Mouse (Mus musculus) lung, embryonic 15.5 days (tissue): ENCODE measurements around the gene Serinc2. TPM values are rescaled to one million over a fixed set of nuclear protein-coding genes. Genes with fewer than 3 reads are reported as not detected.

Source experiments
- ATAC-seq: fragments of 200-750 bp; cut with Nextera tagmentation; 2 replicates; pipeline ENCODE4 v1.8.0; 2017; ENCODE audit warnings: moderate number of reproducible peaks, borderline replicate concordance; ENCODE audit not compliant: low FRiP score, low TSS enrichment; ENCODE audit errors: extremely low read depth
- H3K27ac ChIP-seq: fragments of 300-500 bp; sonication (generic); 2 replicates; pipeline ENCODE4 v1.5.1; 2015; ENCODE audit warnings: moderate library complexity, mild to moderate bottlenecking, inconsistent platforms
- H3K27me3 ChIP-seq: fragments of 300-500 bp; sonication (generic); 2 replicates; pipeline ENCODE4 v1.6.1; 2015; ENCODE audit warnings: inconsistent platforms
- H3K36me3 ChIP-seq: fragments of 300-500 bp; sonication (generic); 2 replicates; pipeline ENCODE4 v1.6.1; 2015; ENCODE audit warnings: inconsistent platforms
- H3K4me1 ChIP-seq: fragments of 300-500 bp; sonication (generic); 2 replicates; pipeline ENCODE4 v1.6.1; 2015; ENCODE audit warnings: inconsistent platforms
- H3K4me2 ChIP-seq: fragments of 300-500 bp; sonication (generic); 2 replicates; pipeline ENCODE4 v1.6.1; 2015; ENCODE audit warnings: inconsistent platforms, mild to moderate bottlenecking, moderate library complexity
- H3K4me3 ChIP-seq: fragments of 300-500 bp; sonication (generic); 2 replicates; pipeline ENCODE4 v1.5.1; 2015; ENCODE audit warnings: mild to moderate bottlenecking, inconsistent platforms
- H3K9ac ChIP-seq: fragments of 300-500 bp; sonication (generic); 2 replicates; pipeline ENCODE4 v1.6.1; 2015; ENCODE audit warnings: inconsistent platforms
- H3K9me3 ChIP-seq: fragments of 300-500 bp; sonication (generic); 2 replicates; pipeline ENCODE4 v1.6.1; 2016; ENCODE audit warnings: inconsistent platforms
- WGBS: fragments of 180-500 bp; shearing (Covaris S2); methylation state at CpG from one replicate; pipeline ENCODE4 v1.1.7; 2015; 5-methylcytosine and 5-hydroxymethylcytosine counted together
- polyA plus RNA-seq: library from polyadenylated mRNA; unstranded; fragments of >200 nt; fragmentation: Nextera tagmentation; extraction: Ambion mirVana; gene quantifications from 2 replicates; pipeline ENCODE4 v1.2.1, GENCODE M21; 2015

Serinc2 gene
- polyA plus RNA-seq = 19.0 and 20.0 TPM in 2 replicates

GRCm38 (mm10) chr4:130279105-130279504 lies at the start of gene Serinc2:
Gene Serinc2, minus strand, starts transcription at chr4:130279205.
- Histone ChIP-seq H3K4me1 (peaks cover 14% of the 10 kb centered on the region), H3K27ac (no peak within 1 kb of the TSS), H3K4me3 (no peak within 1 kb of the TSS), H3K36me3 (no peaks in the 10 kb centered on the region), H3K9ac (no peak within 1 kb of the TSS), H3K9me3 (no peaks in the 10 kb centered on the region), H3K27me3 (peaks cover 37% of the 10 kb centered on the region), H3K4me2 (no peak within 1 kb of the TSS)
- no peak for ATAC-seq
- WGBS = 55% methylated on average over 2 of the region's 2 CpGs

GRCm38 (mm10) chr4:130327366-130327765 lies 48.4 kb upstream of the Serinc2 start:
- Histone ChIP-seq H3K4me3 (no peak overlapping the region), H3K9ac (no peak overlapping the region), H3K27ac (no peak overlapping the region), H3K9me3 (no peaks in the 10 kb centered on the region), H3K4me1 (no peaks in the 10 kb centered on the region), H3K27me3 (no peaks in the 10 kb centered on the region), H3K4me2 (no peak overlapping the region), H3K36me3 (peaks cover 37% of the 10 kb centered on the region)
- 82% methylated on average over 9 of the region's 9 CpGs for WGBS
- ATAC-seq = no peak

- peaks cover 49% of the 10 kb centered on the region for H3K36me3 ChIP-seq
- WGBS = 88% methylated on average over 2 of the region's 2 CpGs
Measured at GRCm38 (mm10) chr4:130325446-130325845, 46.4 kb upstream of the Serinc2 start.

GRCm38 (mm10) chr4:130323607-130324006 lies 44.6 kb upstream of the Serinc2 start:
- Histone ChIP-seq H3K9me3 (no peaks in the 10 kb centered on the region), H3K4me3 (no peak overlapping the region), H3K36me3 (peaks cover 57% of the 10 kb centered on the region), H3K27me3 (no peaks in the 10 kb centered on the region), H3K9ac (no peak overlapping the region), H3K4me2 (no peak overlapping the region), H3K4me1 (no peaks in the 10 kb centered on the region), H3K27ac (no peak overlapping the region)
- WGBS = 44% methylated on average over 5 of the region's 5 CpGs
- ATAC-seq = no peak

More at GRCm38 (mm10) chr4:130325446-130325845, 46.4 kb upstream of the Serinc2 start:
- Histone ChIP-seq H3K27me3 (no peaks in the 10 kb centered on the region), H3K9ac (no peak overlapping the region), H3K27ac (no peak overlapping the region), H3K9me3 (no peaks in the 10 kb centered on the region), H3K4me3 (no peak overlapping the region), H3K4me1 (no peaks in the 10 kb centered on the region), H3K4me2 (no peak overlapping the region)
- ATAC-seq = no peak

- no peaks in the 10 kb centered on the region for H3K4me1 ChIP-seq
- H3K9ac ChIP-seq = no peak overlapping the region
- no peak overlapping the region for H3K4me2 ChIP-seq
- H3K27ac ChIP-seq = no peak overlapping the region
- H3K4me3 ChIP-seq = no peak overlapping the region
- no peaks in the 10 kb centered on the region for H3K9me3 ChIP-seq
- ATAC-seq = no peak
- H3K27me3 ChIP-seq = no peaks in the 10 kb centered on the region
- peaks cover 57% of the 10 kb centered on the region for H3K36me3 ChIP-seq
- WGBS = 48% methylated on average over 1 of the region's 1 CpGs
Measured at GRCm38 (mm10) chr4:130323165-130323564, 44.2 kb upstream of the Serinc2 start.

GRCm38 (mm10) chr4:130322567-130322966 lies 43.6 kb upstream of the Serinc2 start:
- Histone ChIP-seq H3K4me3 (no peak overlapping the region), H3K9ac (no peak overlapping the region), H3K4me2 (no peak overlapping the region), H3K27ac (no peak overlapping the region), H3K36me3 (peaks cover 57% of the 10 kb centered on the region), H3K27me3 (no peaks in the 10 kb centered on the region), H3K4me1 (no peaks in the 10 kb centered on the region), H3K9me3 (no peaks in the 10 kb centered on the region)
- 70% methylated on average over 7 of the region's 7 CpGs for WGBS
- ATAC-seq = no peak

- H3K36me3 ChIP-seq = peaks cover 51% of the 10 kb centered on the region
- no peak for ATAC-seq
- H3K4me3 ChIP-seq = no peak overlapping the region
- H3K27ac ChIP-seq = no peak overlapping the region
- no peaks in the 10 kb centered on the region for H3K4me1 ChIP-seq
- no peak overlapping the region for H3K9ac ChIP-seq
- H3K9me3 ChIP-seq = no peaks in the 10 kb centered on the region
- no peak overlapping the region for H3K4me2 ChIP-seq
- H3K27me3 ChIP-seq = no peaks in the 10 kb centered on the region
- 84% methylated on average over 7 of the region's 7 CpGs for WGBS
Measured at GRCm38 (mm10) chr4:130321640-130322039, 42.6 kb upstream of the Serinc2 start.

- ATAC-seq = no peak
- H3K4me3 ChIP-seq = no peak overlapping the region
- H3K9me3 ChIP-seq = no peaks in the 10 kb centered on the region
- no peak overlapping the region for H3K27ac ChIP-seq
- peaks cover 13% of the 10 kb centered on the region for H3K4me1 ChIP-seq
- no peak overlapping the region for H3K9ac ChIP-seq
- peaks cover 42% of the 10 kb centered on the region for H3K36me3 ChIP-seq
- H3K27me3 ChIP-seq = no peaks in the 10 kb centered on the region
- WGBS = 81% methylated on average over 7 of the region's 7 CpGs
- no peak overlapping the region for H3K4me2 ChIP-seq
Measured at GRCm38 (mm10) chr4:130319564-130319963, 40.6 kb upstream of the Serinc2 start.

GRCm38 (mm10) chr4:130318122-130318521 lies 39.1 kb upstream of the Serinc2 start:
- Histone ChIP-seq H3K9ac (no peak overlapping the region), H3K27ac (no peak overlapping the region), H3K27me3 (no peaks in the 10 kb centered on the region), H3K4me3 (no peak overlapping the region), H3K9me3 (no peaks in the 10 kb centered on the region), H3K4me1 (peaks cover 13% of the 10 kb centered on the region), H3K4me2 (no peak overlapping the region), H3K36me3 (peaks cover 31% of the 10 kb centered on the region)
- 64% methylated on average over 3 of the region's 3 CpGs for WGBS
- no peak for ATAC-seq

- no peak overlapping the region; the same call in 1 of the 2 replicates for H3K27ac ChIP-seq
- no peak overlapping the region for H3K4me2 ChIP-seq
- peaks cover 25% of the 10 kb centered on the region for H3K36me3 ChIP-seq
- H3K4me3 ChIP-seq = no peak overlapping the region
- WGBS = 74% methylated on average over 10 of the region's 10 CpGs
- no peak overlapping the region for H3K9ac ChIP-seq
- no peak for ATAC-seq
- no peaks in the 10 kb centered on the region for H3K9me3 ChIP-seq
- peaks cover 13% of the 10 kb centered on the region for H3K4me1 ChIP-seq
- H3K27me3 ChIP-seq = no peaks in the 10 kb centered on the region
Measured at GRCm38 (mm10) chr4:130316691-130317090, 37.7 kb upstream of the Serinc2 start.

GRCm38 (mm10) chr4:130315771-130316527 lies 36.9 kb upstream of the Serinc2 start:
- Histone ChIP-seq H3K36me3 (peaks cover 22% of the 10 kb centered on the region; the same call in 1 of the 2 replicates), H3K9me3 (no peaks in the 10 kb centered on the region), H3K9ac (no peak overlapping the region), H3K27ac (peak overlapping the region; percentile 53; the same call in 1 of the 2 replicates), H3K4me1 (peaks cover 13% of the 10 kb centered on the region), H3K4me2 (no peak overlapping the region), H3K4me3 (no peak overlapping the region), H3K27me3 (no peaks in the 10 kb centered on the region)
- ATAC-seq = peak; percentile 28; the same call in 1 of the 2 replicates
- WGBS = 54% methylated on average over 13 of the region's 13 CpGs

GRCm38 (mm10) chr4:130313552-130313951 lies 34.5 kb upstream of the Serinc2 start:
- ATAC-seq = no peak
- Histone ChIP-seq H3K27ac (no peak overlapping the region), H3K9ac (no peak overlapping the region), H3K36me3 (peaks cover 6% of the 10 kb centered on the region; the same call in 1 of the 2 replicates), H3K4me1 (peaks cover 19% of the 10 kb centered on the region), H3K4me3 (no peak overlapping the region), H3K9me3 (no peaks in the 10 kb centered on the region), H3K4me2 (no peak overlapping the region), H3K27me3 (peaks cover 24% of the 10 kb centered on the region)
- WGBS = 90% methylated on average over 4 of the region's 4 CpGs
